Mouse (Mus musculus): ENCODE results near the gene Myo10. TPM values are rescaled to one million over a fixed set of nuclear protein-coding genes. Genes with fewer than 3 reads are reported as not detected.

Gene Myo10
- total RNA-seq, 2 experiments from 2014 or later = 42.1 to 46.9 TPM

DNA sequence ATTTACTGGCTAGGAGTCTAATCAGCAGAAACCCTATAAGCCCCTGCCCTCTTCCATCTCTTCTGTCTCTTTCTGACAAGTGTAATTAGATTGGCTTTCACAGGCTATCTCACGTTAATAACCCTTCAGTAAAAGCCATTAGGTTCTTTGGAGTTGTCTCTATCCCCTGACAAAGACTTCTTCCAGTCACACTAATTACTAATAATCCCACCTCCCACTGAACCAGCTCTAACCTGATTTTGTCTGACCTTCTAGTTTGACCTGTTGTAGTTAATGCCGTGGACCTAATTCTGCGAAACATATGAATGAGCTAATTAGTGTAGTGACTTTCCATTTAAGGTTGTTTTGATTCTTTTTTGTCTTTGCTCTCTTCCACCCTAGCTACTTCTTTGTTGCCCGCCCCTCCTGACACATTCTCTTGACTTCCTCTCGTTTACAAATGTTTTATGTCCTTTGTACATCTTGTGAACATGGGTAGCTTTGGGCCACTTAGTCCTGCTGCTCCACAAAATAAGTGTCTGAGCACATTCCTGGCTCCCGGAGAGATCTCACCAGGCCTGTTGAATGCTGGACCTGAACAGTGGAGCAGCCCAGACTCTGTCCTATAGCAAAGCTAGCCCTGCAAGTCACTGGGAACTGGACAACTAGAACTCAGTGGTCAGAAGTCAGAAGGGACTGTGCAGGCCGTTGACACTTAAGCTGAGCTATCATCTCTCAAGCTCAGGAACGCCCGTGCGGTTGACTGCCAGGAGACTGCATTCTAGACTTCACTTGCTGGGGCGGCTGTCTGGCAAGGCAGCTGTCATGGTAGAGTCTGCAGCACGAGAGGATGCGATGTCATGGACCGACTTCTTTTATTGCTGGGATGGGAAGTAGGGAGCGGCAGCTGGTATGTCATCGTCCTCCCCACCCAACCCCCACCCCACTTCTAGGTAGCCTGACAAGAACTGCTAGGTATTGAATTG is 47.2 kb downstream of the Myo10 start:
- no peak overlapping the region for H3K27ac ChIP-seq
- H3K4me3 ChIP-seq = no peak overlapping the region
- no peak for DNase-seq (ENCODE audit: extremely low spot score in 1 of 2, low spot score in 2 of 2)
- TF ChIP-seq CTCF (IDR thresholded peaks at IDR 0.05) = no peak
- intact Hi-C loops (cut with DNase I) = no loop called here

- Histone ChIP-seq H3K4me3 (no peak overlapping the region), H3K27ac (no peak overlapping the region)
- no peak for TF ChIP-seq CTCF (IDR thresholded peaks at IDR 0.05)
- no peak for DNase-seq (ENCODE audit: extremely low spot score in 1 of 2, low spot score in 2 of 2)
- intact Hi-C loops (cut with DNase I) = no loop called here
These were observed 51.1 kb downstream of the Myo10 start for GRCm38 (mm10) chr15:25673231-25673980.

GRCm38 (mm10) chr15:25674099-25674931 is 52.0 kb downstream of the Myo10 start:
- TF ChIP-seq CTCF (IDR thresholded peaks at IDR 0.05) = no peak
- H3K4me3 ChIP-seq = no peak overlapping the region
- H3K27ac ChIP-seq = no peak overlapping the region
- no peak for DNase-seq (ENCODE audit: extremely low spot score in 1 of 2, low spot score in 2 of 2)
- intact Hi-C loops (cut with DNase I) = no loop called here

GRCm38 (mm10) chr15:25674932-25675250 is 52.6 kb downstream of the Myo10 start:
- intact Hi-C loops (cut with DNase I) = no loop called here
- no peak for DNase-seq (ENCODE audit: extremely low spot score in 1 of 2, low spot score in 2 of 2)
- no peak overlapping the region for H3K27ac ChIP-seq
- H3K4me3 ChIP-seq = no peak overlapping the region
- no peak for TF ChIP-seq CTCF (IDR thresholded peaks at IDR 0.05)

DNA sequence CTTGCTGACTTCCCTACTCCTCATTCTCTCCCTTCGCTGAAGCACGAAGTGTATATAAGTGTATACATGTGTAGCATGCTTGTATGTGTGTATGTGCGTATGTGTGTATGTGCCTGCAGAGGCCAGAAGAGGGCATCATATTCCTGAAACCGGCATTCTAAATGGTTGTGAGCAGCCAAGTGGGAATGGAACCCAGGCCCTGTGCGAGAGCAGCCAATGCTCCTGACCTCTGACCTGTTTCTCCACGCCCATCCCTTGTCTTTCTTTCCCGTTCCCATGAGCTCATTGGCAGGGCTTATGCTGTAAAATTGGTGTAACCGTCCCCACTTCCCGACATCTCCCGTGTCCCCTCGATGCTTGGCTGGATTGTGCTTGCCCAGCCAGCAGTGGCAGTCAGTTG is 53.0 kb downstream of the Myo10 start:
- no peak for TF ChIP-seq CTCF (IDR thresholded peaks at IDR 0.05)
- Histone ChIP-seq H3K4me3 (no peak overlapping the region), H3K27ac (no peak overlapping the region)
- no peak for DNase-seq (ENCODE audit: extremely low spot score in 1 of 2, low spot score in 2 of 2)
- intact Hi-C loops (cut with DNase I) = no loop called here

DNA sequence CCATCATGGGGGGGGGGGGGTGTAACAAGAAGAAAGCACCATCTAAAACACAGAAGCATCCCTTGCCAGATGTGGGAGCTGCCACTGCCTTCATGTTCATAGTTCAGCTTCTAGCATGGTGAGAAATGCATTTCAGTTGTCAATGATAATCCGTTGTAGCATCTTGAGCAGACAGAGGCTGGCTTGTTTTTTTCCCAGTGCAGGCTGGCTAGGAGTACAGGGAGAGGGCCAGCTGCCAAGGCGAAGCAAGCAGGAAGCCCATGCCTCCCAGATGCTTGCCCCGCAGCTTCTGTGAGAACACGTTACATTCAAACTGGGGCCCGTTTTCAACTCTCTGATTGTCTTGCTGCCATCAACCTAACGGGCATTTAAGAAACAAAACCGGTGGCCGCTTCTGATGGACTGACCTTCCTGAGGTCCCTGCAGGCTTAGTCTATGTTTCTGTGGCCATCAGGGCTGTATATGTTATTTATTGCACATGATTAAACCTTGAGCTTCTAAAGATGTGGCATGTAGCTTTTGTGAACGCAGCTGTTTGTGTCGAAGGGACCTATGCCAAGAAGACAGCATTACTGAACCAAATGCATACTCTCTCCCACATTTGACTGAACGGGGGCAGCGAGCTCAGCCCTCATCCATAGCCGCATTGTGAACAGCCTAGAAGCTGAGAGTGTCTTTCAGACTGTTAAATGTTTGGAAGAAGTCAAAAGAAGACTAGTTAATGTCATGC is 53.9 kb downstream of the Myo10 start:
- peak in 1 of 2 experiments; percentile 17 for DNase-seq (ENCODE audit: extremely low spot score in 1 of 2, low spot score in 2 of 2)
- no peak overlapping the region for H3K27ac ChIP-seq
- no peak overlapping the region for H3K4me3 ChIP-seq
- TF ChIP-seq CTCF (IDR thresholded peaks at IDR 0.05) = no peak
- intact Hi-C loops (cut with DNase I) = no loop called here

- no peak for TF ChIP-seq CTCF (IDR thresholded peaks at IDR 0.05)
- no peak overlapping the region for H3K4me3 ChIP-seq
- no peak overlapping the region for H3K27ac ChIP-seq
- DNase-seq (ENCODE audit: extremely low spot score in 1 of 2, low spot score in 2 of 2) = no peak
- intact Hi-C loops (cut with DNase I) = no loop called here
These were observed 56.8 kb downstream of the Myo10 start for GRCm38 (mm10) chr15:25679081-25679480.

DNA sequence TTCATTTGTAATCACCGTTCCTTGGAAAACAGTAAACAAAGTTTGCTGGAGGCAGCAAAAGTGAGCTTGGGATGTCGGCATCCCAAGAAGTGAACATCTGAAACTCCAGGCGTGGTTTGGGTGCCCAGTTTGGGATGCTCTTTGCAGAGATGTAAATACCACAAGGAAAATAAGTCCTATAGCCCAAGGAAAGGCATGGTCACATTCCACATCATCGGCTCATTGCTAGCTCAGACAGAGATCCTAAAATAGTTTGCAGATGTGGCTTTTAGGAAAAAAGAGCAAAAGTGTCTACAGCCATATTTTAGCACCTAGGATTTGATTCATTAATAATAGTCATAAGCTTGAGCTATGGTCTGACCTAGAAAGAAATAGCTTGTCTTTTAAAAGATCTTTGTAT is 57.3 kb downstream of the Myo10 start:
- intact Hi-C loops (cut with DNase I) = no loop called here
- Histone ChIP-seq H3K4me3 (no peak overlapping the region), H3K27ac (no peak overlapping the region)
- DNase-seq (ENCODE audit: extremely low spot score in 1 of 2, low spot score in 2 of 2) = no peak
- TF ChIP-seq CTCF (IDR thresholded peaks at IDR 0.05) = no peak

DNA sequence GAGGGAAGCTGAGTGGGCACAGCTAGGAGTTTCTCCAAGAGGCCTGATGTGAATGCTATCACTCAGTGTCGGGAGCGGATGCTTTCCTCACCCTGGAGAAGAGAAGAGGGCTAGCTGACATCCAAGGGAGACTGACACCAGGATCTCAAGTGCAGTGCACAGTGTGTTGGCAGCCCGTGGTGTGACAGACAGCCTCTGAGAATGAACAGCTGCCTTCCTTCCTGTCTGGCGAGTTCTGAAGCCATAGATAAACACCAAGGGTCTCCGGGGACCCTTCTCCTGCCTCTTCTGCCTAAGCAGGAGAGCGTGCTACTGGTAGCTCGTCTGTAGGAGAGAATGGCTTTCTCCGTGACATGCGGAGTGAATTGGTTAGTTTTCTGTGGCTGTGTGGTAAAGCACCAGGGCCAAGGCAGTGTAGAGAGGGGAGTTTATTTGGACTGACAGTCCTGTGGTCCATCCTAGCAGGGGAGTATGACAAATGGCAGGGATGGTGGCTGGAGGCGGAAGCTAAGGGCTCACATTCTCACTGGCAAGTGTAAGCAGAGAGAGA is 58.0 kb downstream of the Myo10 start:
- intact Hi-C loops (cut with DNase I) = no loop called here
- no peak for TF ChIP-seq CTCF (IDR thresholded peaks at IDR 0.05)

GRCm38 (mm10) chr15:25682953-25683507 is 60.7 kb downstream of the Myo10 start:
- intact Hi-C loops (cut with DNase I) = no loop called here
- no peak overlapping the region for H3K27ac ChIP-seq
- no peak for DNase-seq (ENCODE audit: extremely low spot score in 1 of 2, low spot score in 2 of 2)

More for the DNA sequence above, 58.0 kb downstream of the Myo10 start:
- no peak overlapping the region for H3K4me3 ChIP-seq
- DNase-seq (ENCODE audit: extremely low spot score in 1 of 2, low spot score in 2 of 2) = no peak
- H3K27ac ChIP-seq = no peak overlapping the region

DNA sequence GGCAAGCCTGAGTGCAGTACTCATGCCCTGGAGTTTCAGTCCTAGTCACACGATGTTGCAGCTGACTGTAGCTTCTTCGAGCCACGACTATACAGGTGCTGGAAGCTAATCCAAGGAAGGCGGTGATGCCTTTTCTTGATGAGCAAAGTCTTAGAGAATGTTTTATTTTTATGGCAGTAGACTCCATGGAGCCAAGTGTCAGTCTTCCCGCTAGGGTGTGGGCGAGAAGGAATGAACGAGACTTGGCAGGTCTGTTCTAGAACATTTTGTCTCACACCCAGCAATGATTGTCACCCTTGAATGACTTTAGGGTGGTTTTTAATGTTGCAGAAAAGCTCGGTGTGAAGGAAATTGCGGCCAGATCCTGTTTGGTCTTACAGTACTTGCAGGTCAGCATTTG is 62.9 kb downstream of the Myo10 start:
- no peak for DNase-seq (ENCODE audit: extremely low spot score in 1 of 2, low spot score in 2 of 2)
- TF ChIP-seq CTCF (IDR thresholded peaks at IDR 0.05) = no peak
- intact Hi-C loops (cut with DNase I) = no loop called here
- Histone ChIP-seq H3K4me3 (no peak overlapping the region), H3K27ac (no peak overlapping the region)

More at GRCm38 (mm10) chr15:25682953-25683507, 60.7 kb downstream of the Myo10 start:
- H3K4me3 ChIP-seq = no peak overlapping the region
- TF ChIP-seq CTCF (IDR thresholded peaks at IDR 0.05) = no peak

Measured in left cerebral cortex, adult 2 months (tissue).